Mouse (Mus musculus): ENCODE results near the gene Mylk4.

Gene Mylk4

DNA sequence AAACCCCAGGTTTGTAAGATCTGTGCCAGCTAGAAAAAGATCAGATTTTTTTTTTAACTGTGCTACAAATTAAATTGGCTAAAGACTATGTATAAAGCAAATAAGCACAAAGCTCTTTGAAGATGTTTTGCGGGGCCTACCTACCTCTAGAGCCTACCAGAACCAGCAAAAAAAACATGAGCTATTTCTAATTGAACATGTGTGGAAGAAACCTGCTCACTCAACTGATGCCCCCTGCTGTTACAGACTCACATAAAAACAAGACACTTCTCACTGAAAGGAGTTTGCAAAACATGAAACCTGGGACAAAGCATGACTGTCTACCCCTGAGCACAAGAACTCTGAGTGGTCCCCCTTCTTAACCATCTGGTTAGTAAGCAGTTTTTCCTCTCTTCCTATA, 13.3 kb upstream of the Mylk4 start:
- DNase-seq (ENCODE audit: low read depth, low spot score) = peak; percentile 35

DNA sequence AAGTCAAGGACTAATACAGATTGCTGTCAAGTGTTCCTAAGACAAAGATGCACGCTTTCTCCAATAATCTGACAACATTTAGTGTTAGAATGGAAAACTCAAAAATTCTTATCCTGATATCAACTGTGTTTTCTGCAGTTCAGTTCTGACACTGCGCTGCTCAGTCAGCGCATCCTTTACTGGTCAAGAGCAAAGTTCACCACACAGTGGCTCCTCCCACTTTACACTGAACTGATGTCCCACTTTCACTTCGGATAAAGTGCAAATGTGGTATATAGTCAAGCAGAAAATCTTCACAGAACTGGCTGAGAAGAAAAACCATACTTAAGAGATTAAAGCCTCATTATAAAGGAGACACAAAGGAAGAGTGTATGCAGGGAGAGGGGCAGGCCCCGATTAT, 11.4 kb upstream of the Mylk4 start:
- DNase-seq (ENCODE audit: low read depth, low spot score) = no peak

DNA sequence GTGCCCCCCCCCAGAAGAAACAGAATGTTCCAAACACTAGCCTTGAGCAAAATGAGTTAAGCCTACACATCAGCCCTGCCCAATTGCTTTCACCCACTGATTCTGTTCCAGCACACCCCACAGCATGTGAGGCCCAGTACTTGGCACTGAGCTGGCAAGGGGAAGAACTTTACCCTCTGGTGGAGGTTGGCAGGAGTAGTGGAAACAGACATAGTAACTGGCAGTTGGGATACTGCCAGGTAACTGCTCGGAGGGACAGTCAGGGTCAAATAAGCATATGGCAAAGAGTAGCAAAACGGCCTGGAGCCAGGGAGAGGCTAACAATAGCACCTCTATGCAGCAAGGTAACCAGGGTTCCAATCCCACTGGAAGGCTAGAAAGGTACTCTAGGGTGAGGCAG, 10.9 kb upstream of the Mylk4 start:
- DNase-seq (ENCODE audit: low read depth, low spot score) = peak; percentile 25

DNA sequence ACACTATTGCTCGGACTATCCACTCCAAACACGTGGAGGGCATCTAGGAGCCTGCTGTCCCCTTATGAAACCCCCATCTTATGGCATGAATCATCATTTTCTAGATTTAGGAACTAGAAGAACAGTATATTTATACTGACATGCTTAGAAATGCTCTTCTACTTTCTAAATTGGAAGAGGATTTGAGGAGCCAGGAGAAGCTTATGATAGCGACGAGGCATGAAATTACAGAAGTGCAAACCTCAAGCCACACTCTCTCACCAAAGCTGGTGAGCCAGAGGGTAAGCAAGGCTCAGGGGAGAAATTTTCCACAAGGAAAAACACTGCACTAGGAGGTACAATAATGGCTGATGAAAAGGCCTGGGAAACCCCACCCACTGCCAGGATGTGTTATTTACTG, 6.0 kb upstream of the Mylk4 start:
- DNase-seq (ENCODE audit: low read depth, low spot score) = no peak

DNA sequence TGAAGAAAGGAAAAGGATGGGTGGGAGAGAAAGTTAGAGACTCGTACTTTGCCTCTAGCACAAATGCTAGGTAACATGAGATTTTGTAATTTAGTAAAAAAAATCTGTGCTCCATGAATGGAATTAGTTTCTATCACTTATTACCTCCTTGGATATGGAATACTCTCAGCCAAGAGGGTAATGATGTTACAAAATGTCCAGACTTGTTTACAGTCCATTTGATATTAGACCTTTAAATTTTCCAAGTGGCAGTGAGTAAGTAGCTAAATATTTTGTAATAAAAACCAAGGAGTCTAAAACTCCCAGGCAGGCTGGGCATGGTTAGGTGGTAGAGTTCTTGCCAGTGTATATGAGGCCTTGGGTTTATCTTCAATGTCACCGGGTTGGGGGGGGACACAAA, 3.8 kb upstream of the Mylk4 start:
- DNase-seq (ENCODE audit: low read depth, low spot score) = no peak

DNA sequence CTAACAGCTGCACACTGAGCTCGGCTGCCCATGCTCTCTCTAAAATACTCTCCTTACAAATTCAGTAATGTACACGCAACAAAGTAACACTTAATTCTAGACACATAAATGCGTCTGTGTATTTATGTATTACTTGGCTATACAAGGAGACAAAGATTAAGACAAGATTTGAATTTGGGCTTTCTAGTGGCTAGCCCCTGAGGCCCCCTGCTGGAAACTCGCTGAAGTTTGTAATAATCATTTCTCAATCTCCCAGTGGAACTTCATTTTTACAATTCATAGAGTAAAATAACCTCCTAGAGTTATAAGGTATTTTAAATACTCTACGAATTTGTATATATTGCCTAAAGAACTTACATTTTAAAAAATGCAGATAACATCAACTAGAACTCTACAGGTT, 699 bp downstream of the Mylk4 start:
- no peak for DNase-seq (ENCODE audit: low read depth, low spot score)

DNA sequence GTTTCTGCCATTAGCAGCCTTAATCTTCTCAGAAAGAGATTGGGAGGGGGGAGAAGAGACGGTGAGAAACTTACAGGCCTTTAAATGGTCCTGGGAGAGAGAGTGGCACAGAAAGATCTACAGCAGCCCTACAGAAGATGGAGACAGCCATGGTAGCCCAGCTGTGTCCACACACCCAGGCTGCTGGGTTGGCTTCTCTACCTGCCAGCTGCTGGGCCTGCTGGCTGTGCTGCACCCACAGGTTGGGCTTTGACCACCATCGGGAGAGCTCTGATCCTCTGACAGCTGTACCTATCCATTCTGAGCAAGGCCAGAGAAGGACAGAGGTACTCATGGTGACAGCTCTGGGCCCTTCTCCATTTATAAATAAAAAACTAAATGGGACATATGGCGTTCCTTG, 4.9 kb downstream of the Mylk4 start:
- DNase-seq (ENCODE audit: low read depth, low spot score) = no peak

DNA sequence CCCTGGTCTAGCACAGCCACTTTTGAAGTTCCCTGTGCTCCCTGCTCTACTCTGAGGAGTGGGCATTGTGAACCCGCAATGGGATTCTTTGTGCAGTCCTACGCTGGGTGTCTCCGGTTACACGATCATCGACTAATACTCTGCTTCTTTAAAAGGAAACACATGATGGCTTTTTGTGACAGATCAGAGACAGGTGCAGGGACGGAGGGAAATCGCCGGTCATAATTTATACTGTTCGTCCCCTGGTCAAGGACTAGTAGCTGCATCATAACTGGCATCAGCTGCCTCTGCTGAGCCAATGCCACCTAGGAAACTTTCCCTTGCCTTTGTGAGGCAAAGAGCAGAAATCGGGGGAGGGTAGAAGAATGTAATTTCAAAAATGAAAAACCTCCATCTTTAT, 7.4 kb downstream of the Mylk4 start:
- no peak for DNase-seq (ENCODE audit: low read depth, low spot score)

DNA sequence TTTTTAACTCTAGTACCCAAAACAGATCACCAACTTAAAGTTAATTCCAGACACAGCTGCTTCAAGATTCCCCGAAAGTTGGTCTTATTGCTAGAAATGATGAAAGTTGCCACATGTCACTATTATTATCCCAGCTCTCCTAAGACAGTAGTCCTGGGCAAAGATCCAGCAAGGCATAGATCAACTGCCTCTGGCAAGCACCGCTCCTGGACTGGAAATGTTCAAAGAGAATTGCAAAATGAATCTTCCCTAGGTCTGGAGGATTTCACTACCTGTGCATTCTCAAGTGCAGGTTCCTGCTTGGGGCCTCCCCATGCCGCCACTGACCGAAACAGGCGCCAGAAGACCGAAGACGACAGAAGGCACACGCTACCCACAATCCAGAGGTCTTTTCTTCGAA, 7.9 kb downstream of the Mylk4 start:
- peak; percentile 45 for DNase-seq (ENCODE audit: low read depth, low spot score)

DNA sequence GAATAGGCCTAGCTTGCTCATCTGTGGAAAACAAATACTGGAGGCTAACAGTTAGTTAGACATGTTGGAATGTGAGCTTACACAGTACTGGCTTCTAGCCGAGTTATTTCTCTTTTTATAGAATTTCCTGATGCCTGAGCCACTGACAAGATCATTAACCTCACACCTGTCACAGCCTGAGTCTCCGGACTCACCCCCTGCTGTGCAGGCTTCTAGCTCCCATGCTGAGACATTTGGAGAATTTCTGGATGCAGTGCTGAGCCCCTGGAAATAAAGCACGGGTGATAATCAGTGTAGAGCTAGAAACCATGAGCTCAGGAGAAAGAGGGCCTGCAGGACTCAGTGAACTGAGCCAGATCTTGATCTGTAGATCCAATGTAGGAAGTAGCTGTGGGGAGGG, 13.8 kb downstream of the Mylk4 start:
- DNase-seq (ENCODE audit: low read depth, low spot score) = no peak

DNA sequence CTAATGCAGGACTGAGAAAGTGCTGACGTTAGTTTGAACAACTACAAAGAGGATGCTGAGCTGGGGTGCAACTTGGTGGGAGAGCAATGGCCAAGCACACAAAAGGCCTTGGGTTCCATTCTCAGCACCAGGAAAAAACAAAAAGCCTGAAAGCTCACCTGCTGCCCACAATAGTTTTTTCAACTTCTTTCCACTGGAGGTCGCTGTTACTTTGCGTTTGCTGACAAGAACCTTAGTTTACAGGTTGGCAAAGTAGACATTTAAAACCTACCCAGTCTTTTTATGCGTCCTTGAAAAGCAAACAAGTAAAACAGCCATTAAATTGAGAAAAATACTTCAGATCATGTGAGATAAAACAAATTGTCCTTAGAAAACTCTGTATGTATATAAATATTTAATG, 15.7 kb downstream of the Mylk4 start:
- DNase-seq (ENCODE audit: low read depth, low spot score) = peak; percentile 74

DNA sequence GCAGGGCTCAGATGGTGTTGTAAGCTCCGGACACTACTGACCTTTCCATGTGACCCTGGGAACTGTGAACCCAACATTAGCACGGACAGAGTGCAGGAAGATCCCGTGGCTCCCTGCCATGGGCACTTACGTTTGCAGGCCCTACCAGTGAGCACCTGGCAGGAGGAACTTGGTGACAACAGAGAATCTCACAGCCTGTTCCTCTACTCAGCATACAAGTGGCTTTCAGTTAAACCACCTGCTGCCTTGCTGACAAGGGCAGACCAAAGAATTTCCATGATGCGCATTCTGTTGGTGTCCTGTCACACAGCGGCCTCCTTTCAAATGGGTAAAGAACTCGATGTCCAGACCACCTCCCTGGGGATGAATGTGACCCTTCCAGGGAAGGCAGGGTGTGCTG, 19.3 kb downstream of the Mylk4 start:
- DNase-seq (ENCODE audit: low read depth, low spot score) = no peak

DNA sequence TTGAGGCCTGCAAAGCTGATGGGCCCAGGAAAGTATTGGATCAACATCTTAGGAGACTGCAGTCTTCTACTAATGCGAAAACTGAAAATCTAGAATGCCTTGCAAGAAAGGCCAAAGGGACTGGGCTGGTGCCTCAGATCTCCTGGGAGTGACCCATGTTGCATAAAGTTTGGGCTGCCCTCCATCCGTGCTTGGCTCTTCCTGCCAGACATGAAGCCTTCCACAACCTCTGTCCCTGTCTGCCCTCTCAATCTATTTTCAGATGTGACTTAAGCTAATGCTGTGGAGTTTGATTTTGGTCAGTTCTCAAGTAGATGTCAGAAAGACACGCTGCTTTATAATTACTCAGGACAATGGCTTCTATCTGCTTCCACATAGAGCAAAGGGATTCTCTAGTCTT, 20.6 kb downstream of the Mylk4 start:
- DNase-seq (ENCODE audit: low read depth, low spot score) = no peak

DNA sequence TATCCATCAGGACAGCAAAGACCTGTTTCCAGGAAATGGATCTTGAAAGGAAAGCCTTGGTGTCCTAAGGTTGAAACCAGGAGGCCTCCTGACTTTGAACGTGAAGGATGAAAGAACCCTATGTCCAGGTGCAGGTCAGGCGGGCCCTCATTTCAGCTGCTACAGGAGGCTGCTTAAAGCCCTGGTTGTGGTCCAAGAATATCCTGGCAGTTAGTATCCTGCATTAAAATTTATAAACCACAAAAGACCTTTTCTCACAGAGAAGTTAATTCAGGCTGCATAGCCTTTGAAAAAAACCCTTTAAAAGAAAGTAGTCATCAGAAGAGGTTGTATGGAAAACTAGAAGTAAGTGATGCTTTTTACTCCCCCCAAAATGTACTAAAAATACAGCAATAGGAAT, 23.0 kb downstream of the Mylk4 start:
- no peak for DNase-seq (ENCODE audit: low read depth, low spot score)

DNA sequence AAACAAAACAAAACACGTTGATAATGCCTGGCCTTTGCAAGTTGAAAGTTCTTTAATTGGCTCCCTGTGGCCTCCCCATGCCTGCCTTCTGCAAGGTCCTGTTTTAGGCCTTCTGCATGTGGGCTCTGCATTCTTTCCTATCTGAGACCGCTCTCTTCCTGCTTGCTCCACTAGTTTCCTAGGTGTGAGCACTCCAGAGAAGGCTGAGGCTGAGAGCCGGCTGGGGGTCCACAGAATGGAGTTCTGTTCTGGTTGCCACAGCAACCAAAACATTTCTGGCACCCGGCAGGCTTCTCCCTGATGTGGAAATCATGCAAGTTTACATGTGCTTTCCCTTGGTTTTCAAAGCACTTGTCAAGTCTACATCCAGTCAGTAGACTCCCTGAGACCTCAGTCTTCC, 24.7 kb downstream of the Mylk4 start:
- DNase-seq (ENCODE audit: low read depth, low spot score) = no peak

DNA sequence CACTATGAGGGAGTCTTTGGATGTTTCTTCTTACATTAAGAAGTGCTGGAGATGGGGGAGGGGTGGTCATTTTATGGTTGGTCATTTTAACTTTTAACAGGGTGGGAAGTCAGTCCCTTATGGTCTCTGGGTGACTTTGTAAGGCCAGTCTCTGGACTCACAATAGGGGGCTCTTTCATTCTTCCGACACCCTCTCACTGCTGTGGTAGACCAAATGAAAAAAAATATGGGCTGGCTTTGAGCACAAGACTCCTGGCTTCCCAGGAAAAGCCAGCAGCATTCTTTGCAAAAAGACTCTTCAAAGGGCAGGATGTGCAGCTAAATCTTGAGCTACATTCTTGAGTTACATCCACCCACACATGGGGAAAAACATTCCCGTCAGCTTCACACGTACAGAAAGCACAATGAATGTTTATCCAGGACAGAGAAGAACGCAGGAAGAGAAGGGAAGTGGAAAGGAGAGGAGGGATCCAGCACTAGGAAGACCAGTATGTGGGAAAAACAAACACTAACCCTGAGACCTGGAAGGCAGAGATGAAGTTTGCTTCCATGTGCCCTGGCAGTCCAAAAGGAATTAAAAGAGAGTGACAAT, 31.6 kb downstream of the Mylk4 start:
- DNase-seq (ENCODE audit: low read depth, low spot score) = peak; percentile 44

DNA sequence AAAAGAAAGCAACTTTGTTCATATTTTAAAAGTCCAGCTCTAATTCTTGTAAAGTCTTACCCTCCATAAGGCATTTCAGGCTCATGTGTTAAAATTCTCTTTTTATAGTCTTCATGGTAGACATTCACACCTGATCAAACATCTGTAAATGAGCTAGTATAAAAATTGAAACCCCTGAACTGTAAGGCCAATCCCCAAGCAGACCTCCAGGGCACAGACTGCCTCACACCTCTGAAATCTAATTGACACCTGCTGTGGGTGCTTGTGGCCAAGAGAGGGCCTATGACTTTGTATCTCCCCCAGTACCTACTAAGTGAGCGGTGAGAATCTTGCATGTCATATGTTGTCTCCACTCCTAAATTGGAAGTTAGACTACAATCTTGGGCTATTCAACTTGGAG, 33.2 kb downstream of the Mylk4 start:
- no peak for DNase-seq (ENCODE audit: low read depth, low spot score)

DNA sequence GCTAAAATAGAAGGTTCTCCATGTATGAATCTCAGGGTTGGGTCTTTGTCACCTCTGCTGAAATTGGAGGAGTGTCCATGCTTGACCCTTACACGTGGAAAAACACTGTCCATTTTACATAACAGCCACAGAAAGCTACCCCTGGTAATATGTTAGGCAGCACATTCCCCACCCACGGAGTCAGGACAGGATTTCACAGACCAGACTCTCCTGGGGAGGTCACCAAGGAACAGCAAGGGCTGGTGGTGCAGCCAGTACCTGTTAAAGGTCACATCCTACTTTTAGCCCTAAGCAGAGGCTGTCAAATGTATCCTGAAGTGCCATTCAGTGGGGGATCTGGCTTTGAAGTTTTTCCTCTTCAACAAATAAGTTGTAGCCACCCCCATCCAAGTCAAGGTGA, 35.3 kb downstream of the Mylk4 start:
- no peak for DNase-seq (ENCODE audit: low read depth, low spot score)

DNA sequence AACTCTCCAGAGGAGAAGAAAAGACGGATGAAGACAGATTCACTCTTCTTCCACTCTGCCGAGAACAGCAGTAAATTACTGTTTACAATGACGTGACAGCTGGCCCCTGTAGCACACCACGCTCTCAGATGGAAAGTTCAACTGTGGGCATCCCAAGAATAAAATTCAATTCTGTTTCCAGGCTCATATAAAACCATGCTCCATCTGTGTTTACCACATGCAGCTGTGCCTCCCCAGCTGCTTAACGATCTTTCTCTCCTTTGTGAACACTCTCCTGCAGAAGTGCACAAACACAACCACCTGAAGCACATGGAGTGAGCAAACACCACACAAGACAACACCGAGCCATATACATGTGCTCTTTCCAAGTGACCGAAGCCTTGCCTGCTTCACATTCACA, 42.6 kb downstream of the Mylk4 start:
- no peak for DNase-seq (ENCODE audit: low read depth, low spot score)

DNA sequence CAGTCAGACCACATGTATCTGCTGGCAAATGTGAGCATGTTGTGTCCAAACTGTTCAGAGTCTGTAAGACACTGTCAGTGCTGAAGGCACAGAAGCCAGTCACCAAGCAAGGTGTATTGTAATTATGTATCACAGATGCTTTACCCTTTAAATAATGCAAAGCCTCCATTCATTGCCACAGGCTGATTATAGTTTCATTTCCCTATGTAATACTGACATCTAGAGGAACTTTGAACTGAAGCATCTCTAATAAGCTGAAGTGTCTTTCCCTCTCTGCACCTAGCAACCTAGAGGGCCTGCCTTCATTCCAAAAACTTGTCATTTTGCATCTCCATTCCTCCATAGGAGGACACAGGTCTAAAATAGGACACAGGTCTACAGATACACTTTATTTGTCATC, 52.5 kb downstream of the Mylk4 start:
- peak; percentile 17 for DNase-seq (ENCODE audit: low read depth, low spot score)

DNA sequence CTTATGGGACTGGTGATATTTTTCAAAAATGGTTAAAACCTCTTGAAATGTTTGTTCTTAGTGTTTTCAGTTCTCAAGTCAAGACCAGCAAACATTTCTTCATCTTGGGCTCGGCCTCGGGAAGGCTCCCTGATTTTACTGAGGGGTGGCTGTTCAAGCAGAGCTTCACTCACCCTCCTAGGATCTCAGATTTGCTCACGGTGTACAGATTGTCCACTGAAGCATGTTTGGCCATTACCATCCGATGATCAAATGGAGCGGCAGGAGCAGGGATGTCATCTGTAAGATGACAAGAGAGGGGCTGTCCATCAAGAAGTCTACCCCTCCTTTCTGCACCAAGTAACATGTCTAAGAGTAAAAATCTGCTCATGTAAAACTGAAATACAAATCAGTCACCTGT, 59.1 kb downstream of the Mylk4 start:
- DNase-seq (ENCODE audit: low read depth, low spot score) = no peak

DNA sequence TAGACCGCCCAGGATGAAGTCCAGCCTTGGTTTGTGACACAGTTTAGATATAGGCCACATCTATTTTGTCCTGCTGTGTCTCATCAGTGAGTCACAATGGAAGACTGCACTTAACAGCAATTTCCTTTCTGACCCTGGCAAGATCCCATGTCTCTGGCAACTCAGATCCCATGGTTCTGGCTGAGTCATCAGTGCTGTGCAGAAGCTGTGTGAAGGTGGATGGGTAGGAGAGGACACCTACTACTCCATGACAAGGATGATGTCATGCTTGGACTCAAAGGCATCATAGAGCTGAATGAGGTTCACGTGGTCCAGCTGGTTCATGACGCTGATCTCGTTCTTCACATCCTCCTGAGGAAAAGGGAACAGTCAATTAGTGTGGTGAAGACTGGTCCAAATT, 62.0 kb downstream of the Mylk4 start:
- DNase-seq (ENCODE audit: low read depth, low spot score) = peak; percentile 74

DNA sequence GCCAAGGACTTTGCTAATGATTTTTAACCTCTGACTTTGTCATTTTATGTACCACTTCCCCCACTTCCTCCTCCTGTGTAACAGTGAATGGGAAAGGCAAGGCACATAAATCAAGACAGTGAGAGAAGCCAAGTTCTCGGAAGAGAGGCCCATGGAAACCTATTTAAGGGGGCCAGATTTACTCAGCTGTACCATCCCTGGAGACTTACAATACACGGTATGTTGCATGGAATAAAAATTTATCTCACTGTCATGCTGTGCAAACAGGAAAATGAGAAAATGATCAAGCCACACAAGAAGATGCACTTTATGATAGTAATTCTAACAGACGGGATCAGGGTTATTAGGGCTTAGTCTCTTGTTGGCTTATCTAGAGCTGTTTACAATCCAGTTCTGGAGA, 64.5 kb downstream of the Mylk4 start:
- no peak for DNase-seq (ENCODE audit: low read depth, low spot score)

DNA sequence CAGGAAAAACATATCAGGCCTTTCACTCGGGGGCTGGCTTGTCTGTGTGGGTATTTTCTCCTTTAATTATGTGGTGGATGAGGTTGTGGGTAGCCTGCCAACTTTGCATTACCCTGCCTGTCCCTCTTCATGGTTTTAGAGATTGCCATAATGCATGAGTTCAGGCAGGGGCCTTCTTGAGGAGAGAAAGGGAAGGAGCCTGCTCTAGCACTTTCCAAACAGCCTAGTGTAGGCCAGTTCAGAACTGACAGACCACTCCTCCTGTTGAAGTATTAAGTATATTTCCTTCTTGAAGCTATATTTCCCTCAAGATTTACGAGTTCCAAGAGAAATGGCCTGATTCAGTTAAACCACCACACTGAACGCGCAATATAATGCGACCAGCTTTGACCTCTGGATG, 66.0 kb downstream of the Mylk4 start:
- DNase-seq (ENCODE audit: low read depth, low spot score) = no peak

DNA sequence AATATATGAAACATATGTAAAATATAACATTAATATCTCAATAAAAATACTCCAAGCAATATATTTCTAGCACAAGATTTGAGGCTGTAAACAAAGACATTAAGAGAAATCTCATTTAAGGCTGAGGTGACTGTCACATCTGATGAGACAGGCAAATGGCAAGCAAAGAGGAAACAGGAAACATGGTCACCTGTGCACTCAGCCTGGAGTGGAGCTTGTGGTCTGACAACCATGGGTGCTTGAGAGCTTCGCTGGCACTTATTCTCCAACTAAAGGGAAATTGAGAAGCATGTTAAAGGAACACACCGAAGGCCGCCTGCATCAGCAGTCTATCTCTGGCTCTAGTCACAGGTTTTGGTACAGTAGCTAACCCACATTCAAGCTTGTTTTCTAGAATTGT, 71.2 kb downstream of the Mylk4 start:
- no peak for DNase-seq (ENCODE audit: low read depth, low spot score)
